8 mouse cellular contexts compared by ENCODE assay signal in the genomic region with DNA sequence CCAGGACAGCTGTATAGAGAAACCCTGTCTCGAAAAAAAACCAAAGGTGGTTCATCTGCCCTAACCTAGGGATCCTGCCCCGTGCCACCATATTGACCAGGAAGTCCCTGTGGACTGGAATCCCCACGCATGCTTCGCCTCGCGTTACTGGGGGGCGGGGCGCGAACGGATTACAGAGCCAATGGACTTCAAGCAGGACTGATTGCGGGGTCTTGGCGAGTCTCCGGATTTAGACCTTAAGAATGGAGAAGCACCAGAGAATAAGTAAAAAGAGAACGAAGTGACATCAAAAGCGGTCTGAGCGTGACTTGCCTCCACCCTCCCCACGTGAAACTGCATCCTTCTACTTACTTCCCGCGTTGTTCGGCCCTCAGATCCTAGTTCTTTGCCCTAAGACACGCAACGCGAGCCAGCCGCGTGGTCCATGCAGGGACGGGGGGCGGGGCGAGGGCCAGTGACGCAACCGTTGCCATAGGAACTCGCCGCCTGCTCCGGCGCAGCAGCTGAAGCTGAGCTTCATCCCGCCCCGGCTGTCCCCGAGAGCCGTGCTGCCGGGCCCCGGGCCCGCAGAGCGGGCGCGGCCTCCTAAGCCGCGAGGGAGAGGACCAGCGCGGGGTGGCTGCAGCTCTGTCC. TPM values are rescaled to one million over a fixed set of nuclear protein-coding genes. Genes with fewer than 3 reads are reported as not detected.
DNase-seq lines count a peak whose midpoint lies in the region; ATAC-seq and TF ChIP-seq lines count a peak whose summit lies in the region.

A gene (plus strand): TSS at position 80 of the 633 bp plus-strand sequence.

- H3K27me3 ChIP-seq in ES-Bruce4 (ENCODE audit: control insufficient read depth, insufficient read depth, low read length, poor library complexity, severe bottlenecking) = no peaks in the 10 kb centered on the region
- H3K27me3 ChIP-seq in forebrain, embryonic 12.5 days = peaks cover 23% of the 10 kb centered on the region
- H3K27me3 ChIP-seq in heart, postnatal 0 days (ENCODE audit: control insufficient read depth, insufficient read depth, low read length) = peaks cover 15% of the 10 kb centered on the region
- H3K27me3 ChIP-seq in liver, embryonic 16.5 days (ENCODE audit: control insufficient read depth, insufficient read depth, low read depth, low read length) = peaks cover 29% of the 10 kb centered on the region
- H3K27me3 ChIP-seq in neural tube, embryonic 12.5 days (replicated peaks) = peaks cover 11% of the 10 kb centered on the region
- no peaks in the 10 kb centered on the region for H3K27me3 ChIP-seq in stomach, postnatal 0 days (ENCODE audit: control insufficient read depth, insufficient read depth, low read length)

- H3K4me2 ChIP-seq in forebrain, embryonic 12.5 days = peak within 1 kb of the TSS; percentile 99
- peak within 1 kb of the TSS; percentile 100 for H3K4me2 ChIP-seq in heart, postnatal 0 days (ENCODE audit: low read depth, low read length)
- H3K4me2 ChIP-seq in liver, embryonic 16.5 days (ENCODE audit: low read depth, low read length) = peak within 1 kb of the TSS; percentile 98
- peak within 1 kb of the TSS; percentile 98 for H3K4me2 ChIP-seq in neural tube, embryonic 12.5 days (replicated peaks)
- peak within 1 kb of the TSS; percentile 98 for H3K4me2 ChIP-seq in stomach, postnatal 0 days (replicated peaks; ENCODE audit: low read depth)

- TF ChIP-seq CTCF in ES-Bruce4 (IDR thresholded peaks at IDR 0.05; ENCODE audit: low read depth, low read length) = no peak
- no peak for TF ChIP-seq CTCF in heart, postnatal 0 days (IDR thresholded peaks at IDR 0.05; ENCODE audit: low read depth)
- TF ChIP-seq CTCF in stomach, postnatal 0 days (IDR thresholded peaks at IDR 0.05; ENCODE audit: low read depth) = no peak

- no peak within 1 kb of the TSS for H3K27ac ChIP-seq in ES-Bruce4 (ENCODE audit: insufficient read depth, low read length)
- H3K27ac ChIP-seq in forebrain, embryonic 12.5 days = peak within 1 kb of the TSS; percentile 75
- no peak within 1 kb of the TSS for H3K27ac ChIP-seq in heart, postnatal 0 days (ENCODE audit: low read depth)
- H3K27ac ChIP-seq in liver, embryonic 16.5 days (ENCODE audit: low read length) = no peak within 1 kb of the TSS
- H3K27ac ChIP-seq in neural tube, embryonic 12.5 days = peak within 1 kb of the TSS; percentile 26; the same call in 1 of the 2 replicates
- no peak within 1 kb of the TSS for H3K27ac ChIP-seq in stomach, postnatal 0 days (replicated peaks)

- peak; percentile 74 for DNase-seq in c-Kit-positive CD71-positive TER-119-positive erythroid progenitor cells, embryonic 14.5 days (ENCODE audit: low spot score)
- DNase-seq in heart, postnatal 0 days (ENCODE audit: low spot score) = peak; percentile 75
- DNase-seq in kidney, postnatal 4 days = peak; percentile 96
- DNase-seq in stomach, postnatal 0 days (ENCODE audit: low spot score) = peak; percentile 90

- WGBS in forebrain, embryonic 12.5 days = 3% methylated on average over 41 of the region's 48 CpGs
- WGBS in heart, postnatal 0 days = 3% methylated on average over 48 of the region's 48 CpGs
- 1% methylated on average over 47 of the region's 48 CpGs for WGBS in liver, embryonic 16.5 days (ENCODE audit: insufficient replicate concordance)
- 2% methylated on average over 48 of the region's 48 CpGs for WGBS in neural tube, embryonic 12.5 days
- WGBS in stomach, postnatal 0 days = 2% methylated on average over 44 of the region's 48 CpGs

- H3K4me1 ChIP-seq in ES-Bruce4 (ENCODE audit: control insufficient read depth, insufficient read depth, low read length) = no peaks in the 10 kb centered on the region
- peaks cover 29% of the 10 kb centered on the region for H3K4me1 ChIP-seq in forebrain, embryonic 12.5 days
- peaks cover 15% of the 10 kb centered on the region for H3K4me1 ChIP-seq in heart, postnatal 0 days (ENCODE audit: control insufficient read depth, insufficient read depth)
- peaks cover 26% of the 10 kb centered on the region for H3K4me1 ChIP-seq in liver, embryonic 16.5 days (ENCODE audit: control insufficient read depth, low read depth, low read length)
- peaks cover 29% of the 10 kb centered on the region for H3K4me1 ChIP-seq in neural tube, embryonic 12.5 days
- H3K4me1 ChIP-seq in stomach, postnatal 0 days (replicated peaks; ENCODE audit: control insufficient read depth, insufficient read depth) = 0 out of 2 replicates have a peak, but pooled peaks cover 4% of the 10 kb centered on the region

- H3K36me3 ChIP-seq in ES-Bruce4 (ENCODE audit: control insufficient read depth, insufficient read depth, low read length, poor library complexity, severe bottlenecking) = peaks cover 8% of the 10 kb centered on the region
- peaks cover 54% of the 10 kb centered on the region for H3K36me3 ChIP-seq in forebrain, embryonic 12.5 days (replicated peaks)
- H3K36me3 ChIP-seq in heart, postnatal 0 days (replicated peaks; ENCODE audit: control insufficient read depth, insufficient read depth, low read length) = peaks cover 44% of the 10 kb centered on the region
- H3K36me3 ChIP-seq in liver, embryonic 16.5 days (ENCODE audit: control insufficient read depth, insufficient read depth) = peaks cover 27% of the 10 kb centered on the region
- H3K36me3 ChIP-seq in neural tube, embryonic 12.5 days = peaks cover 42% of the 10 kb centered on the region
- peaks cover 21% of the 10 kb centered on the region for H3K36me3 ChIP-seq in stomach, postnatal 0 days (ENCODE audit: control insufficient read depth, insufficient read depth, low read length)

- no peak for TF ChIP-seq EP300 in ES-Bruce4 (IDR thresholded peaks at IDR 0.05; ENCODE audit: insufficient read depth, low read depth, low read length)
- TF ChIP-seq EP300 in heart, postnatal 0 days (IDR thresholded peaks at IDR 0.05; ENCODE audit: low read depth) = no peak
- TF ChIP-seq EP300 in stomach, postnatal 0 days (optimal IDR thresholded peaks at IDR 0.05) = no peak

- H3K9me3 ChIP-seq in ES-Bruce4 (replicated peaks; ENCODE audit: control insufficient read depth, insufficient read depth, low read length, poor library complexity, severe bottlenecking) = no peaks in the 10 kb centered on the region
- H3K9me3 ChIP-seq in forebrain, embryonic 12.5 days = no peaks in the 10 kb centered on the region
- H3K9me3 ChIP-seq in heart, postnatal 0 days (replicated peaks; ENCODE audit: control insufficient read depth, low read length) = no peaks in the 10 kb centered on the region
- H3K9me3 ChIP-seq in liver, embryonic 16.5 days (replicated peaks; ENCODE audit: control insufficient read depth, low read length) = no peaks in the 10 kb centered on the region
- H3K9me3 ChIP-seq in neural tube, embryonic 12.5 days = no peaks in the 10 kb centered on the region
- H3K9me3 ChIP-seq in stomach, postnatal 0 days (ENCODE audit: control insufficient read depth, low read length) = no peaks in the 10 kb centered on the region

- ATAC-seq in forebrain, embryonic 12.5 days (ENCODE audit: low FRiP score) = peak; percentile 91
- peak; percentile 79 for ATAC-seq in heart, postnatal 0 days (ENCODE audit: insufficient read depth, low read depth)
- peak; percentile 80 for ATAC-seq in liver, embryonic 16.5 days (ENCODE audit: low read depth)
- peak; percentile 89 for ATAC-seq in neural tube, embryonic 12.5 days (ENCODE audit: low FRiP score, low read depth)
- ATAC-seq in stomach, postnatal 0 days (ENCODE audit: low FRiP score, low TSS enrichment) = peak; percentile 67

- H3K4me3 ChIP-seq in ES-Bruce4 (ENCODE audit: low read depth, low read length) = peak within 1 kb of the TSS; percentile 91
- peak within 1 kb of the TSS; percentile 72 for H3K4me3 ChIP-seq in forebrain, embryonic 12.5 days (replicated peaks)
- peak within 1 kb of the TSS; percentile 72 for H3K4me3 ChIP-seq in heart, postnatal 0 days (ENCODE audit: low read depth, low read length)
- peak within 1 kb of the TSS; percentile 67 for H3K4me3 ChIP-seq in liver, embryonic 16.5 days (ENCODE audit: low read depth, low read length)
- H3K4me3 ChIP-seq in neural tube, embryonic 12.5 days = peak within 1 kb of the TSS; percentile 71
- peak within 1 kb of the TSS; percentile 58 for H3K4me3 ChIP-seq in stomach, postnatal 0 days (ENCODE audit: low read depth, low read length)

- H3K9ac ChIP-seq in ES-Bruce4 (ENCODE audit: low read depth, poor library complexity, severe bottlenecking) = peak within 1 kb of the TSS; percentile 59
- H3K9ac ChIP-seq in forebrain, embryonic 12.5 days = peak within 1 kb of the TSS; percentile 85
- H3K9ac ChIP-seq in heart, postnatal 0 days (replicated peaks; ENCODE audit: low read depth, low read length) = peak within 1 kb of the TSS; percentile 42; the same call in 1 of the 2 replicates
- peak within 1 kb of the TSS; percentile 40 for H3K9ac ChIP-seq in liver, embryonic 16.5 days (ENCODE audit: low read depth, low read length)
- H3K9ac ChIP-seq in neural tube, embryonic 12.5 days = peak within 1 kb of the TSS; percentile 78
- H3K9ac ChIP-seq in stomach, postnatal 0 days (ENCODE audit: low read length) = peak within 1 kb of the TSS; percentile 53

- TF ChIP-seq POLR2A in ES-Bruce4 (IDR thresholded peaks at IDR 0.05; ENCODE audit: insufficient read depth, low read length) = no peak

RNA-seq across cellular contexts. Expression of the gene that starts here (rescaled TPM):
- 0.57 and 0.68 TPM in 2 replicates for polyA plus RNA-seq in ES-Bruce4 (2011; ENCODE audit: insufficient read depth, insufficient read length, low read depth, missing spikeins)
- polyA plus RNA-seq in forebrain, embryonic 12.5 days (2016; fragmentation: Nextera tagmentation; extraction: Ambion mirVana) = 3.0 and 3.2 TPM in 2 replicates
- 1.3 and 1.5 TPM in 2 replicates for total RNA-seq in heart, postnatal 0 days (2014; rRNA removed; ENCODE audit: low replicate concordance)
- polyA plus RNA-seq in heart, postnatal 0 days (2015; fragmentation: Nextera tagmentation; extraction: Ambion mirVana) = 0.26 and 0.45 TPM in 2 replicates
- 0.08 TPM in 1 of 2 replicates, not detected in the other for polyA plus RNA-seq in liver, embryonic 16.5 days (2015; fragmentation: Nextera tagmentation; extraction: Ambion mirVana)
- polyA plus RNA-seq in neural tube, embryonic 12.5 days (2016; fragmentation: Nextera tagmentation; extraction: Ambion mirVana) = 3.4 and 3.6 TPM in 2 replicates
- 0.73 and 0.79 TPM in 2 replicates for polyA plus RNA-seq in stomach, postnatal 0 days (2015; fragmentation: Nextera tagmentation; extraction: Ambion mirVana)

Comparison
In these comparisons a context has a peak if more than half of its experiments do, and no peak if none do; other contexts are left out.
1. Peak in ATAC-seq, H3K4me3 ChIP-seq, H3K9ac ChIP-seq and H3K4me2 ChIP-seq in liver, embryonic 16.5 days; RNA of the gene not detected or under 1 TPM.
2. Peak in DNase-seq, ATAC-seq, H3K4me3 ChIP-seq, H3K9ac ChIP-seq and H3K4me2 ChIP-seq in stomach, postnatal 0 days; RNA of the gene not detected or under 1 TPM.
3. H3K27ac ChIP-seq: peak in forebrain, embryonic 12.5 days (single experiment) and neural tube, embryonic 12.5 days (single experiment); none in ES-Bruce4 (single experiment), heart, postnatal 0 days (single experiment), liver, embryonic 16.5 days (single experiment) and stomach, postnatal 0 days (single experiment).
4. Peak in every context shown above with its lines, with median percentiles within 50 percentile points of each other: H3K4me3 ChIP-seq, H3K9ac ChIP-seq, DNase-seq, ATAC-seq and H3K4me2 ChIP-seq.